Mouse (Mus musculus): ENCODE measurements at regions not wholly inside any gene's neighbourhood (a gene's known extent, or its start where the extent isn't known, plus 50 kb on each side); places are given as distances from the start of the nearest gene placed in this dataset.
"Not testable (repeated sequence)": the region's sequence is repeated elsewhere in the genome, so short reads cannot be mapped to it uniquely, and the experiment has no call there.

- no peak for DNase-seq
Measured at GRCm38 (mm10) chr17:4429036-4429435, 565.1 kb upstream of the Arid1b start.

- DNase-seq: no peak
Measured at GRCm38 (mm10) chr17:4445606-4446005, 548.5 kb upstream of the Arid1b start.

GRCm38 (mm10) chr17:4457491-4457890 lies 536.6 kb upstream of the Arid1b start:
- no peak for DNase-seq

GRCm38 (mm10) chr17:4461541-4461940 lies 532.6 kb upstream of the Arid1b start:
- peak in 1 of 2 experiments; percentile 5 for DNase-seq

GRCm38 (mm10) chr17:4464286-4464880 lies 529.7 kb upstream of the Arid1b start:
- peak in 1 of 2 experiments; percentile 3 for DNase-seq

GRCm38 (mm10) chr17:4465741-4466140 lies 528.4 kb upstream of the Arid1b start:
- no peak for DNase-seq

GRCm38 (mm10) chr17:4472412-4472811 lies 521.7 kb upstream of the Arid1b start:
- no peak for DNase-seq

- DNase-seq: no peak
Measured at GRCm38 (mm10) chr17:4474350-4474749, 519.8 kb upstream of the Arid1b start.

GRCm38 (mm10) chr17:4475665-4476064 lies 518.5 kb upstream of the Arid1b start:
- DNase-seq: no peak

- DNase-seq: no peak
Measured at GRCm38 (mm10) chr17:4494392-4494791, 499.7 kb upstream of the Arid1b start.

- DNase-seq: no peak
Measured at GRCm38 (mm10) chr17:4500504-4500903, 493.6 kb upstream of the Arid1b start.

- no peak for DNase-seq
Measured at GRCm38 (mm10) chr17:4501029-4501428, 493.1 kb upstream of the Arid1b start.

- DNase-seq: no peak
Measured at GRCm38 (mm10) chr17:4504951-4505350, 489.2 kb upstream of the Arid1b start.

- no peak for DNase-seq
Measured at GRCm38 (mm10) chr17:4509506-4509905, 484.6 kb upstream of the Arid1b start.

- DNase-seq: no peak
Measured at GRCm38 (mm10) chr17:4516141-4516540, 478.0 kb upstream of the Arid1b start.

- DNase-seq: no peak
Measured at GRCm38 (mm10) chr17:4516846-4517245, 477.3 kb upstream of the Arid1b start.

GRCm38 (mm10) chr17:4521031-4521430 lies 473.1 kb upstream of the Arid1b start:
- no peak for DNase-seq

- no peak for DNase-seq
Measured at GRCm38 (mm10) chr17:4526466-4526865, 467.7 kb upstream of the Arid1b start.

GRCm38 (mm10) chr17:4532126-4532525 lies 462.0 kb upstream of the Arid1b start:
- peak in 1 of 2 experiments; percentile 6 for DNase-seq

GRCm38 (mm10) chr17:4540435-4540834 lies 453.7 kb upstream of the Arid1b start:
- no peak for DNase-seq

GRCm38 (mm10) chr17:4541020-4541743 lies 452.9 kb upstream of the Arid1b start:
- DNase-seq: no peak

- no peak for DNase-seq
Measured at GRCm38 (mm10) chr17:4546579-4546978, 447.6 kb upstream of the Arid1b start.

GRCm38 (mm10) chr17:4553026-4553425 lies 441.1 kb upstream of the Arid1b start:
- DNase-seq: not testable (repeated sequence)

- DNase-seq: no peak
Measured at GRCm38 (mm10) chr17:4563641-4564040, 430.5 kb upstream of the Arid1b start.

- peak in 1 of 2 experiments; percentile 5 for DNase-seq
Measured at GRCm38 (mm10) chr17:4576883-4577282, 417.2 kb upstream of the Arid1b start.
